Mouse (Mus musculus) cerebellum, adult 11 months (tissue): Measurements from ENCODE around the gene Gpc5.

Experiments
- DNase-seq: peaks from one replicate; pipeline ENCODE4 v3.0.0; 2022

The Gpc5 gene

GRCm38 (mm10) chr14:115107467-115107866 lies 15.5 kb downstream of the Gpc5 start:
- DNase-seq: no peak

GRCm38 (mm10) chr14:115118626-115119025 lies 26.6 kb downstream of the Gpc5 start:
- no peak for DNase-seq

GRCm38 (mm10) chr14:115148821-115149220 lies 56.8 kb downstream of the Gpc5 start:
- DNase-seq: no peak

GRCm38 (mm10) chr14:115156597-115156996 lies 64.6 kb downstream of the Gpc5 start:
- DNase-seq: no peak

- DNase-seq: no peak
Observed at GRCm38 (mm10) chr14:115177322-115177836, 85.4 kb downstream of the Gpc5 start.

- DNase-seq: no peak
Observed at GRCm38 (mm10) chr14:115179925-115180324, 87.9 kb downstream of the Gpc5 start.

GRCm38 (mm10) chr14:115188256-115188655 lies 96.2 kb downstream of the Gpc5 start:
- DNase-seq: no peak

- no peak for DNase-seq
Observed at GRCm38 (mm10) chr14:115228075-115228474, 136.1 kb downstream of the Gpc5 start.

GRCm38 (mm10) chr14:115236387-115236786 lies 144.4 kb downstream of the Gpc5 start:
- DNase-seq: no peak

GRCm38 (mm10) chr14:115240621-115241373 lies 148.8 kb downstream of the Gpc5 start:
- DNase-seq: no peak

GRCm38 (mm10) chr14:115250537-115250936 lies 158.5 kb downstream of the Gpc5 start:
- no peak for DNase-seq

- DNase-seq: no peak
Observed at GRCm38 (mm10) chr14:115251791-115252190, 159.8 kb downstream of the Gpc5 start.

GRCm38 (mm10) chr14:115253155-115253554 lies 161.1 kb downstream of the Gpc5 start:
- DNase-seq: no peak

- no peak for DNase-seq
Observed at GRCm38 (mm10) chr14:115253685-115254084, 161.7 kb downstream of the Gpc5 start.

- DNase-seq: no peak
Observed at GRCm38 (mm10) chr14:115269703-115270402, 177.8 kb downstream of the Gpc5 start.

GRCm38 (mm10) chr14:115270445-115270844 lies 178.4 kb downstream of the Gpc5 start:
- DNase-seq: no peak

GRCm38 (mm10) chr14:115282782-115283181 lies 190.8 kb downstream of the Gpc5 start:
- no peak for DNase-seq

- DNase-seq: no peak
Observed at GRCm38 (mm10) chr14:115324247-115324646, 232.2 kb downstream of the Gpc5 start.

GRCm38 (mm10) chr14:115326426-115326825 lies 234.4 kb downstream of the Gpc5 start:
- DNase-seq: no peak

- no peak for DNase-seq
Observed at GRCm38 (mm10) chr14:115339084-115339483, 247.1 kb downstream of the Gpc5 start.

- DNase-seq: no peak
Observed at GRCm38 (mm10) chr14:115342597-115342996, 250.6 kb downstream of the Gpc5 start.

- DNase-seq: no peak
Observed at GRCm38 (mm10) chr14:115349448-115349847, 257.4 kb downstream of the Gpc5 start.

GRCm38 (mm10) chr14:115365320-115365935 lies 273.4 kb downstream of the Gpc5 start:
- no peak for DNase-seq
